Mouse (Mus musculus): ENCODE results near the gene Nipal1. TPM values are rescaled to one million over a fixed set of nuclear protein-coding genes. Genes with fewer than 3 reads are reported as not detected.
A peak's percentile ranks its signal among the peaks of the same experiment; 100 is the strongest.

Nipal1 gene
- polyA plus RNA-seq, 1 experiment from 2014 or later: 0.45 TPM

DNA sequence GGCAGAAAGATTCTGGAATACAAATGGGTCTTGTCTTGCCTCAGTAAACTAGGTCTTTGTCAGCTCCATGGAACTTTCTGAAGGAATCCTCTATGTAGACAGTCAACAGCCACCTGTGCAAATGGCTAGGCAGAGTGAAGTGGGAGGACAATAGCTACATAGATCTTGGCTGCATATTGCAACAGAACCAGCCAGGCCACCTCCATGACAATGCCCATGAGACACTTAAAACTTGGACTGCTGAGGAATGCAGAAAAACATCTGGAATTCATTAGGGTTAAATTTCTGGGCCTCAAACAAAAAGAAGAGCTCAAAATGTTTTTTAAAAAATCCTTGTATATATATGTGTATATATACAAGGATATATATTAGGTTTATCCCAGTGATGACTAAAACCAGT, 54.6 kb downstream of the Nipal1 start:
- no peak overlapping the region for H3K27ac ChIP-seq (ENCODE audit: low read depth, low read length)
- peaks cover 2% of the 10 kb centered on the region; the same call in 1 of the 2 replicates for H3K9me3 ChIP-seq (ENCODE audit: control insufficient read depth, low read length)
- H3K27me3 ChIP-seq (ENCODE audit: control insufficient read depth, insufficient read depth, low read length): no peaks in the 10 kb centered on the region
- H3K9ac ChIP-seq (ENCODE audit: low read length): no peak overlapping the region
- H3K36me3 ChIP-seq (ENCODE audit: control insufficient read depth, insufficient read depth, low read length): no peaks in the 10 kb centered on the region
- no peak for ATAC-seq (ENCODE audit: low FRiP score)
- no peak overlapping the region for H3K4me2 ChIP-seq
- no peak for DNase-seq (ENCODE audit: low spot score, missing footprints)
- no peaks in the 10 kb centered on the region for H3K4me1 ChIP-seq (ENCODE audit: control insufficient read depth, insufficient read depth, low read length)
- H3K4me3 ChIP-seq (ENCODE audit: low read depth, low read length): no peak overlapping the region

DNA sequence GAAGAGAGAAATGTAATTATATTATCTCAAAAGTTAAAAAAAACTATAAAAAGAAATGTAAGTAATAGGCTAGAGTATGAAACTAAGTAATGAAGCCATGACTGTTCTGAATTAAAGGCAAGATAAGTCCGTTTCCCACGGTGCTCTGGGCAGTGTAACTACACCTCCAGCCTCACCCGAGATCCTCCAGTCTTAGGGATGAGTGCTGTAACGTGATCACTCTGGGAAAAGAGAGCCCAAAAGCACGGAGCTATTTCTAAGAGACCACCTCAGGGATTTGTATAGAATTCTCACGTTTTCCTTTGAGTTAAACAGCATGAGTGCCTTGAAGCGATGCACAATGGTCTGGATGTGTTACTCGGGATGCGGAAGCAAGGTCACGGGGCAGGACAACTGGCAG, 58.5 kb downstream of the Nipal1 start:
- H3K4me1 ChIP-seq (ENCODE audit: control insufficient read depth, insufficient read depth, low read length): no peaks in the 10 kb centered on the region
- no peaks in the 10 kb centered on the region for H3K27me3 ChIP-seq (ENCODE audit: control insufficient read depth, insufficient read depth, low read length)
- 56% methylated on average over 10 of the region's 10 CpGs for WGBS
- H3K9me3 ChIP-seq (ENCODE audit: control insufficient read depth, low read length): peaks cover 2% of the 10 kb centered on the region; the same call in 1 of the 2 replicates
- no peak overlapping the region for H3K27ac ChIP-seq (ENCODE audit: low read depth, low read length)
- DNase-seq (ENCODE audit: low spot score, missing footprints): no peak
- H3K4me2 ChIP-seq: no peak overlapping the region
- no peak for ATAC-seq (ENCODE audit: low FRiP score)
- H3K36me3 ChIP-seq (ENCODE audit: control insufficient read depth, insufficient read depth, low read length): no peaks in the 10 kb centered on the region
- no peak overlapping the region for H3K4me3 ChIP-seq (ENCODE audit: low read depth, low read length)
- H3K9ac ChIP-seq (ENCODE audit: low read length): no peak overlapping the region

DNA sequence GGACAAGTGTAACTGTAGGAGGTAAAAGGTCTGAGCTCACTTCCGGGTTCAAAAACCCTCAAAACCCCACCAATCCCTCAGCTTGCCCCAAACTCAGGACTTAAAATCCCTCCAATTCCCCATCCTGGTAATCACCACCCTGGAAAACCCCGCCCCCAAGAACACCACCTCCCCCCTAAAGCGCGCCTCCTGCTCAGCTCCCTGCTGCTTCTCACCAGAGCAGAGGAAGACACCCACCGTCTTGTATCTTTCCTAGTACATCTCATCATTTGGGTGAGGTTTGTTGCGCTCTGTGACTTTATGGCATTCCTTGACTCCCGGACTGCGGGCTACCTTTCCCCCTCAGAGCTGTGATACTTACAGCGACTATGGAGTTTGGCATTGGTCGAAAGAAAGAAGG, 59.1 kb downstream of the Nipal1 start:
- H3K9me3 ChIP-seq (ENCODE audit: control insufficient read depth, low read length): no peaks in the 10 kb centered on the region; the same call in 1 of the 2 replicates
- no peak overlapping the region for H3K9ac ChIP-seq (ENCODE audit: low read length)
- H3K36me3 ChIP-seq (ENCODE audit: control insufficient read depth, insufficient read depth, low read length): no peaks in the 10 kb centered on the region
- ATAC-seq (ENCODE audit: low FRiP score) (no peak), DNase-seq (ENCODE audit: low spot score, missing footprints) (no peak)
- no peaks in the 10 kb centered on the region for H3K4me1 ChIP-seq (ENCODE audit: control insufficient read depth, insufficient read depth, low read length)
- H3K4me3 ChIP-seq (ENCODE audit: low read depth, low read length): no peak overlapping the region
- H3K27ac ChIP-seq (ENCODE audit: low read depth, low read length): no peak overlapping the region
- H3K27me3 ChIP-seq (ENCODE audit: control insufficient read depth, insufficient read depth, low read length): no peaks in the 10 kb centered on the region
- no peak overlapping the region for H3K4me2 ChIP-seq
- 62% methylated on average over 10 of the region's 10 CpGs for WGBS

DNA sequence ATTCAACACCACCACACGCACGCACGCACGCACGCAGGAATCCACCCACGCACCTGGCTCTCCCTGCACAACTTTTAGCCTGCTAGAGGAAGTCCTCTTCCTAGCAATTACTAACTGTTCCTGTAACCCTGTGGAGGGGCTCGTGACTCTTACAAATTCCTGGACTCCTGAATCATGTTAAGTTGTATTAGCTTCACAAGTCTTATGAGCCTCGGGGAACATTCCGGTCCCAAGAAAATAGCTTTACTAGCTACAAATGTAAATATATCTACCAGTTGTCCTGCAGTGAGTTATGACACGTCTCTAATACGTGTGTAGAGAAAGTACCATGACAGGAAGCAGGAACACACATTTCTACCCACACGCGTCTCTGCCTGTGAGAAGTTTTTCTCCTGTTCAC, 61.9 kb downstream of the Nipal1 start:
- no peak overlapping the region for H3K9ac ChIP-seq (ENCODE audit: low read length)
- 89% methylated on average over 13 of the region's 13 CpGs for WGBS
- no peak for DNase-seq (ENCODE audit: low spot score, missing footprints)
- H3K4me3 ChIP-seq (ENCODE audit: low read depth, low read length): no peak overlapping the region
- H3K27ac ChIP-seq (ENCODE audit: low read depth, low read length): no peak overlapping the region
- H3K4me1 ChIP-seq (ENCODE audit: control insufficient read depth, insufficient read depth, low read length): no peaks in the 10 kb centered on the region
- no peak overlapping the region for H3K4me2 ChIP-seq
- H3K9me3 ChIP-seq (ENCODE audit: control insufficient read depth, low read length): no peaks in the 10 kb centered on the region; the same call in 1 of the 2 replicates
- no peaks in the 10 kb centered on the region for H3K27me3 ChIP-seq (ENCODE audit: control insufficient read depth, insufficient read depth, low read length)
- no peak for ATAC-seq (ENCODE audit: low FRiP score)
- no peaks in the 10 kb centered on the region for H3K36me3 ChIP-seq (ENCODE audit: control insufficient read depth, insufficient read depth, low read length)

DNA sequence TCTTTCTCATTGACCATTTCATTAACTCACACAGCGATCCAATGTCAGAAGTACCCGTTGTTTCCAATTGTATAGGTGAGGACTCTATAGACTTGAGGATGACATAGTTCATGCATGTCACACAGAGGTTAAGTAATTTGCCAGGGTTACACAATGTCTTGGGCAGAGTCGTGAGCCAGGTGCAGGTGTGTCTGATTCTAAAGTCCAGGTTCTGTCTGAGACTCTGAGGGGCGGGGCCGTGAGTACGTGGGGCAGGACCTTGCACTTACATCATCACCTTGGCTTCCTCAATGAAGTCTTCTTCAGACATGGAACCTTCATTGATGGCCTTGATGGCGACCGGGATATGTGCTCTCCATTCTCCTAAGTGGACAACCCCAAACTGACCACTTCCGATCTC, 62.4 kb downstream of the Nipal1 start:
- no peaks in the 10 kb centered on the region for H3K36me3 ChIP-seq (ENCODE audit: control insufficient read depth, insufficient read depth, low read length)
- no peak overlapping the region for H3K4me3 ChIP-seq (ENCODE audit: low read depth, low read length)
- ATAC-seq (ENCODE audit: low FRiP score) (peak; percentile 24; the same call in 1 of the 2 replicates), DNase-seq (ENCODE audit: low spot score, missing footprints) (no peak)
- H3K27me3 ChIP-seq (ENCODE audit: control insufficient read depth, insufficient read depth, low read length): no peaks in the 10 kb centered on the region
- no peaks in the 10 kb centered on the region; the same call in 1 of the 2 replicates for H3K9me3 ChIP-seq (ENCODE audit: control insufficient read depth, low read length)
- H3K27ac ChIP-seq (ENCODE audit: low read depth, low read length): no peak overlapping the region
- H3K4me1 ChIP-seq (ENCODE audit: control insufficient read depth, insufficient read depth, low read length): no peaks in the 10 kb centered on the region
- WGBS: 94% methylated on average over 9 of the region's 9 CpGs
- H3K4me2 ChIP-seq: no peak overlapping the region
- no peak overlapping the region for H3K9ac ChIP-seq (ENCODE audit: low read length)

DNA sequence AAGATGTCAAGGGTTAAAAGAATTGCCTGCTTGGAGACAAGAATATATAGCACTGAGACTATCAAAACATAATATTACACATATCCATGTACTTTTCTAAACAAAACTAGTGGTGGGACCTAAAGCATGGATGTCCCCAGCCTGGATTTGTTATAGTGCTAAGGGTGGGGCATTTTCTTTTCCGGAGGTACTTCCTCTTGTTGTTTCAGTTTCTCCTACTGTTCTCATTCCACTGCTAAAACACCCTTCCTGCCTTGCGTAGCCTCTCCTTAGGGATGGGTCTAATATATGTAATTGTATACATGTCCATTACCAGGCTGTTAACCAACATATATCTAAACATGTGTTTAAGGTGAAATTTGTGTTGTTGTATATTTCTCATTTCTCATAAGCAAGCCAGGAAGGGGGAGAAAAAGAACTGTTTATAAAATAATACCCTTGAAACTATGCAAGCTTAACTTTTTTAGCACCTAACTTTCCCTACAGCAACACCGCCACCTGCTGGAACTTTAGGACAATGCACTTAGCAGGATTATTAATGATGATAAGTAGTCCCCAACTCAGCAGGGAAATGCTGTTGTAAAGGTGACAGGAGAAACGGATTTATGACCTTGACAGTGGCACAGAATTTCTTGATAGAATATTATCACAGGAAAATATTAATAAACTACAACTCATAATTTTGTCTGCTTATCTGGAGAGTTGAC, 63.1 kb downstream of the Nipal1 start:
- H3K9me3 ChIP-seq (ENCODE audit: control insufficient read depth, low read length): no peaks in the 10 kb centered on the region
- H3K27ac ChIP-seq (ENCODE audit: low read depth, low read length): no peak overlapping the region
- H3K36me3 ChIP-seq (ENCODE audit: control insufficient read depth, insufficient read depth, low read length): no peaks in the 10 kb centered on the region
- ATAC-seq (ENCODE audit: low FRiP score) (peak; percentile 30; the same call in 1 of the 2 replicates), DNase-seq (ENCODE audit: low spot score, missing footprints) (peak; percentile 93)
- no peak overlapping the region for H3K4me3 ChIP-seq (ENCODE audit: low read depth, low read length)
- WGBS: 31% methylated on average over 4 of the region's 4 CpGs
- H3K4me2 ChIP-seq: no peak overlapping the region
- no peaks in the 10 kb centered on the region for H3K4me1 ChIP-seq (ENCODE audit: control insufficient read depth, insufficient read depth, low read length)
- no peaks in the 10 kb centered on the region for H3K27me3 ChIP-seq (ENCODE audit: control insufficient read depth, insufficient read depth, low read length)
- H3K9ac ChIP-seq (ENCODE audit: low read length): no peak overlapping the region

DNA sequence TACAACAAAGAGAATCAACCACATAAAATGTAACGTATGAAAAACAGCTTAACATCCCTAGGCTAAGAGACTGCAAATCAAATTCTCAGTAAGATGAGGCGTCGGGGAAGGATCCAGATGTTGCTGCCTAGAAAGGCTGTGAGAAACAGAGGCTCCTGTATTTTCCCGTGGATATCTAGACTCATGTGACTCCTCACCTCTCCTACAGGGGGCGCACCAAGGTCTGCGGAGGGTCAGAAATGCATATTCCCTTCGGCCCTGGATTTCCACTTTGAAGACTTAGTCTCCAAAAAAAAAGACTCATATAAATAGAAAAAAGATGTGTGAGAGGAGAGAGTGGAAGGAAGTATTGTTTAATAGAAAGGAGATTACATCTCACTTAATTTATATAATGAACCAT, 73.0 kb downstream of the Nipal1 start:
- Histone ChIP-seq H3K9me3 (ENCODE audit: control insufficient read depth, low read length) (no peaks in the 10 kb centered on the region), H3K36me3 (ENCODE audit: control insufficient read depth, insufficient read depth, low read length) (no peaks in the 10 kb centered on the region), H3K4me3 (ENCODE audit: low read depth, low read length) (no peak overlapping the region), H3K27me3 (ENCODE audit: control insufficient read depth, insufficient read depth, low read length) (no peaks in the 10 kb centered on the region), H3K4me2 (no peak overlapping the region), H3K4me1 (ENCODE audit: control insufficient read depth, insufficient read depth, low read length) (no peaks in the 10 kb centered on the region), H3K9ac (ENCODE audit: low read length) (no peak overlapping the region), H3K27ac (ENCODE audit: low read depth, low read length) (no peak overlapping the region)
- WGBS: 65% methylated on average over 7 of the region's 7 CpGs
- ATAC-seq (ENCODE audit: low FRiP score): no peak
- no peak for DNase-seq (ENCODE audit: low spot score, missing footprints)

Other genes with a start within 250 kb of the Nipal1 start
- gene Corin, start 143.3 kb upstream of the Nipal1 start, polyA plus RNA-seq (2014; fragmentation: Nextera tagmentation; extraction: Ambion mirVana): 7.8 and 9.0 TPM in 2 replicates
- 27.3 and 27.4 TPM in 2 replicates for gene Nfxl1, start 88.1 kb upstream of the Nipal1 start, polyA plus RNA-seq (2014; fragmentation: Nextera tagmentation; extraction: Ambion mirVana)
- 1.0 and 1.6 TPM in 2 replicates for gene Zar1, start 66.5 kb upstream of the Nipal1 start, polyA plus RNA-seq (2014; fragmentation: Nextera tagmentation; extraction: Ambion mirVana)
- gene Gm5868, start 60.2 kb upstream of the Nipal1 start, polyA plus RNA-seq (2014; fragmentation: Nextera tagmentation; extraction: Ambion mirVana): 6.5 and 6.6 TPM in 2 replicates
- not detected in 2 replicates for gene Cnga1, start 3.5 kb upstream of the Nipal1 start, polyA plus RNA-seq (2014; fragmentation: Nextera tagmentation; extraction: Ambion mirVana)
- not detected in 2 replicates for gene Txk, start 105.0 kb downstream of the Nipal1 start, polyA plus RNA-seq (2014; fragmentation: Nextera tagmentation; extraction: Ambion mirVana)
- gene Tec, start 220.7 kb downstream of the Nipal1 start, polyA plus RNA-seq (2014; fragmentation: Nextera tagmentation; extraction: Ambion mirVana): 3.3 and 4.5 TPM in 2 replicates